Mouse (Mus musculus) ES-CJ7 (cell line): ENCODE measurements around the gene Gpr61.

Experiments used
- DNase-seq: peaks from one replicate; pipeline ENCODE4 v3.0.0; 2011; ENCODE audit warnings: low read depth, low spot score

Gene Gpr61

DNA sequence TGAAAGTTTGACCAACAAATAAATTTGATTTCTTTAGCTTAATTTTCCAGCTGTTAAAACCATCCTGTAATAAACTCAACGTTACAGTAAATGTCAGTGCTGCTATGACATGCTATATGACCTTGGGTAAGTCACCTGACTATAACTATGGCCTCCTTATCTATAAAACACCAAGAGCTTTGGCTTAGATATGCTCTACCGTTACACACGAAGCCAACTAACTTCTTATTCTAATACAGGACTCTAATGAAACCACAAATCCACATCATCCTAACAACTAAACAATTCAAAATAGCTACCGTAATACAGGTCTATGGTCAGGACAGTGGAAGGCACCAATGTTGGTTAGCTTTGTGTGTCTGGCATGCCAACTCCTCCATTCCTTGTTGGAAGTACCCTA, 24.9 kb downstream of the Gpr61 start:
- DNase-seq: no peak

DNA sequence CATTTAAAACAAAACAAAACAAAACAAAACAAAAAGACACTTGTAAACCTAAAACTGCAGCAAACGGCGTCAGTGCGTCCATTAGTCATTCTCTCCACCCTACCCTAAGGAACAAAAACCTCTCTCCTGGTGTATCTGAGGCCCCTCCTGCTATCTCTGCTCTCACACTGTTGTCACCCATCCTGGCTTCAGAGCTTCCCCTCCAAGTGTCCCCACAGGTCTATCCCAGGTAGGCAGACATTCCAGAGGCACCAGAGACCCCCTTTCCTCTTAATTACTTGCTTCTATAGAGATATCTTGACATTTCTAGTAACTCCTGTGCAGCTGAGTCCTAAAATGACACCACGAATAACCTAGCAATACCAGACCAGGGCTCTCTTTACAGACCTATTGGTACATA, 25.3 kb downstream of the Gpr61 start:
- no peak for DNase-seq

DNA sequence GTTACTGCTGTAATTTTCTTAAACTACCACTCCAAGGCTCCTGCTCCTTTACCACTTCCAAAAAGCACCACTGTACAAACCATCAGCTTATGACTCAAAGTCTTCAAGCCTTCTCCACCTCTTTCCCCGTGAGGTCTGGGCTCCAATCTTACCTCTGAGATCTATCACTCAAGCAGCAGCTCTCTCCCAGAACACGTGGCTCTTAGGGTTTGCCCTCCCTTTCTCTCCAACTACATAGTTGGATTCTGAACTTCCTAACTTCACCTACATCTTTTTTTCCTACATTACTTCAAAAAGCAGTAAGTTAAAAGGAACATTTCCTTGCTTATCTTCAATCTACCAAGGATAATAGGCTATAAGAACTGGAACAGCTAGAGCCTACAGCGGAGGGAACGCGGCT, 26.2 kb downstream of the Gpr61 start:
- DNase-seq: no peak

DNA sequence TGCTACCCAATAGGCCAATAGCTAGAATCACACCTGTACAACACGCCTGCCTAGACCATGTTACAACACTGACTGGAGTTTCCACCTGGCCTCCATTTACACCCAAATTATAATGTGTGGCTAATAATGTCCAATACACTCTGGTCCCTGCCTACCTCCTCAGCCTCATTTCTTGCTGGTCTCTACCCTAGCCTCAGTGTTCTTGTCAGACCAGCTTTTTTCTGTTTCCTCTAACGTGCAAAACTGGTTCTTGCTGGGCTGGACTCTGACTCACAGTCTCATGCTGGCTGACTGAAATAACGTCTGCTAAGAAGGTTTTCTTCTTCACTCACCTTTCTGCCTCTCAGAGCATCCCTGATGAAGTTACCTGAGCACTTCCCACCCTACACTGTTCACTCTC, 28.4 kb downstream of the Gpr61 start:
- no peak for DNase-seq

- DNase-seq: no peak
Observed at GRCm38 (mm10) chr3:108124131-108124530, 30.6 kb downstream of the Gpr61 start.

DNA sequence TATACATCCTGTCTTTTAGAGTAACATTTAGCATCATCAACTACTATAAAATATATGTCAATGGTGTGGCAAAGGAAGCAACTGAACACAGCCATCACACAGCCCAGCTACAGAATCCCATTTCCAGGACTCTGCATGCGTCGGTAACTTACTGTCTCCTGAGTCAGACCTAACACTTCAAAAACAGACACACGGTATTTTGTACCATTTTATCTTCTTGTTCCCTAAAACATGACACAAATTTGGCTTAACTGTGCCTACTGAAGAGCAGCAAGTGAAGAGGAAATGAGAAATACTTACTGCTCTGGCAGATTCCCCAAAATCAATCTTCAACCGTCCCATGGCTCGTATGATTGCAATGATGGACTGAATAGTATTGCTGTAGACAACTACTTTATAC, 31.4 kb downstream of the Gpr61 start:
- no peak for DNase-seq

GRCm38 (mm10) chr3:108121101-108121500, 33.6 kb downstream of the Gpr61 start:
- DNase-seq: no peak

- DNase-seq: no peak
Observed at GRCm38 (mm10) chr3:108117465-108117864, 37.2 kb downstream of the Gpr61 start.

GRCm38 (mm10) chr3:108113591-108114289, 40.9 kb downstream of the Gpr61 start:
- DNase-seq: no peak

- no peak for DNase-seq
Observed at GRCm38 (mm10) chr3:108112666-108113065, 42.0 kb downstream of the Gpr61 start.

DNA sequence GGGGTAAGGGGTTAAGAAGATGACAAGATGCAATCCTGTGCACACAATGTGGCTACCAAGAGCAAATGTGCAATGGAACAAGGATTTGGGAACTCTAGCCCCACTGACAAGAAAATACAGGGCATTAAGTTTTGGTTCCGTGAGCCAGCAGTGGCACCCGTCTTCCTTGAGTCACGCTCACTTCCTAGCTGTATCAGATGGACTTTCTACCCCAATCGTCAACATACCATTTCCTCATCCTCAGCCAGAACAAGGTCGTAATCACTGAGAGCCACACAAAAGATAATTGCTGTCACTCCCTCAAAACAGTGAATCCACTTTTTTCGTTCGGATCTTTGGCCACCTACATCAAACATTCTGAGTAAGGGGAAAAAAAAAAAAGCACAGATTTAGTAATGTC, 42.4 kb downstream of the Gpr61 start:
- no peak for DNase-seq

- DNase-seq: no peak
Observed at GRCm38 (mm10) chr3:108111320-108111719, 43.4 kb downstream of the Gpr61 start.

GRCm38 (mm10) chr3:108105281-108105680, 49.4 kb downstream of the Gpr61 start:
- DNase-seq: no peak

- no peak for DNase-seq
Observed at GRCm38 (mm10) chr3:108102075-108102474, 52.6 kb downstream of the Gpr61 start.

DNA sequence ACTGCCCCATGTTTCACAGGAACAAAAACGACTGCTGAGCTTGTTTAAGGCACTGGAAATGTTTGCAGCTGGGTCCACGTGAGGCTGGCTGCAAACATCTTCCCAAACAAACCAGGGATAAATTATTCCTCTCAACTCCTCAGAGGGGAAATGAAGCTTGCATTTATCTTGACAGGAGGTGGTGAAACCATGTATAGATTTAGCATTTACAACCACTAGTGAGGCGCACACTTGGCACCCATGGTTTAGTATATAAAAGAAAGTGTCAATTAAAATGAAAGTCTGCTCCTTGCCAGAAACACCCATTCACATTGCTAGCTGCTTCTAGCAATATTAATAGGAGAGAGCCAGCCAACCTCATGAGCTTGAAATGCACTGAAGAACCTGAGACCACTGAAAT, 53.1 kb downstream of the Gpr61 start:
- DNase-seq: no peak
